Mouse (Mus musculus): ENCODE measurements around the gene D3Ertd751e. TPM values are rescaled to one million over a fixed set of nuclear protein-coding genes. Genes with fewer than 3 reads are reported as not detected.

Gene D3Ertd751e
- 10.3 and 13.4 TPM in 2 replicates for polyA plus RNA-seq (2015; fragmentation: Nextera tagmentation; extraction: Ambion mirVana)

DNA sequence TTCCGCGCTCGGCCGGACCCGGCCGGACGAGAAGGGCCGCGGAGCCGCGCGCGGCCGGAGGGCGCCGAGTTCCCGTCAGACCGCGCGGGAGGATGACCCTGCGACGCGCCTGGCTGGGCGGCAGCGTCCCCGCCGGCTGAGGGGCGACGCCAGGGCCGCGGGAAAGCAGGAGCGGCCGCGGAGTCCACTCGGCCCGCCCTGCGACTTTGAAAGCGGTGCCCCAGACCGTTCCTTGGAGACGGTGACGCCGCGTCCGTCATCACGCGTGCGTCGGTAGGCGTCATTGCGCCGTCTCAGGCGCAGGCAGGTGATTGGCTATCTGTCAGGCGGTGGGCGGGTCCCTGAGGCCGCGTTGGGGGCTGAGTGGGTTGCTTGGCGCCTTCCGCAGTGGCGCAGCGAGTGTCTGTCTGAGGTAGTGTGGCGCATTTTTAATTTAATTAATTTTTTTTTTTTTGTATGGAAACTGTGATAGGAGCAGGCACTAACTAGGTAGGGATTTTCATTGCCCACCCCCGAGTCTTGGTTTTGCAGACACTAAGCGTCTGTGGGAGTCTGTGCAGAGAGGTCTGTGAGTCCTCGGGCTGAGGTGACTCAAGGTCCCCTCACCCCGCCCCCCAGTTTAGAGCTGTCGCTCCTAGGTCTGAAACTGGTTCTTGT is at the start of gene D3Ertd751e, which contains the start of gene Sclt1:
TSS of gene D3Ertd751e (plus strand) at position 334 of the 657 bp plus-strand sequence.
TSS of gene Sclt1 (minus strand) at position 237 of the 657 bp plus-strand sequence.

Other genes with a start within 250 kb of the D3Ertd751e start
- gene Jade1, start 186.9 kb upstream of the D3Ertd751e start, polyA plus RNA-seq (2015; fragmentation: Nextera tagmentation; extraction: Ambion mirVana): 17.6 and 19.3 TPM in 2 replicates
- 19.5 and 19.7 TPM in 2 replicates for gene Sclt1, start 97 bp upstream of the D3Ertd751e start, polyA plus RNA-seq (2015; fragmentation: Nextera tagmentation; extraction: Ambion mirVana)